Mouse (Mus musculus): ENCODE data around the gene Cryba2.

DNA sequence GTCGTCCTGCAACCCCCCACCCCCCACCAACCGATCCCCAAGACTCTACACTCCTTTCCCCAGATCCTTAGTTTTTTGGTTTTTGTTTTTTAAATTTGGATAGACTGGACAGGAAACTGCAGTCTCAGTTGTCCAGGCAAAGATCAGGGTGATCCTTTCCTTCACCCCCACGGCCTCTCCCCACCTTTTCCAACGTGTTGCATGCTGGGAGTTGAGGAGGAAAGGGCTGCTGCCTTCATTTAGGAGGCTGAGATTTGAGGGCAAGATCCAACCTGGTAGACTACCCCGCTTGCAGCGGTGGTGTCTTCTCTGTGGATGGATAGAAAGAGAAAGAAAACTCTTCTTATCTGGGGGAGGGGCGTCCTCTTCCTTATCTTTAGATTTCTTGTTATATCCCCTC lies 36.2 kb downstream of the Cryba2 start:
- no peak for TF ChIP-seq CTCF (IDR thresholded peaks at IDR 0.05; ENCODE audit: low read depth, low read length)
- TF ChIP-seq POLR2A (IDR thresholded peaks at IDR 0.05; ENCODE audit: borderline replicate concordance, low read depth, low read length), result no peak
